Mouse (Mus musculus) small intestine, adult 2 months (tissue): ENCODE results near the gene Gm20388.

ENCODE experiments used
- CTCF ChIP-seq: fragments of 200-500 bp; IDR thresholded peaks from 2 replicates; pipeline ENCODE4 v1.5.1; 2012; ENCODE audit warnings: low read depth, mild to moderate bottlenecking, control low read depth, inconsistent platforms, low read length, moderate library complexity, mixed read lengths; ENCODE audit not compliant: insufficient replicate concordance, insufficient read length; ENCODE audit errors: extremely low read depth
- POLR2A ChIP-seq: fragments of 200-500 bp; IDR thresholded peaks from 2 replicates; pipeline ENCODE4 v1.6.1; 2012; ENCODE audit warnings: low read depth, mild to moderate bottlenecking, control low read depth, inconsistent platforms, low read length, moderate library complexity

DNA sequence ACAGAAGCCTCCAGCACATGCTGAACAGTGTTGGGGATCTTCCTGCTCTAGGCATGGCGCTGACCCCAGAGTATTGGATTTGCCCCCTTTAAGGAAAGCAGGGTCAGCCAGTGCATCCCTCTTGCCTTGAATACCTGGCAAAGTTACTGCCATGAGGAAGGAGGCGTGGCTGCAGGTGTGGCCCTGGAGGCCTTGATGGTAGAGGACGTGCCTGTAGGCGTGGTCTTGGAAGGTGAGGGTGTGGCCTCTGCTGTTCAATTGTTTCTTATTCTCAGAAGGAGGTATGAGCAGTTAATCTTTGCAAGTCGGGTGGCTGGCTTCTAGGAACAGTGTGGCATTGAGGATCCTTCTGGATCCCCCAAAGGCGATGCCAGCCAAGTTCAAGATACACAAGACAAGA, 2305.8 kb downstream of the Gm20388 start:
- no peak for TF ChIP-seq CTCF
- no peak for TF ChIP-seq POLR2A
